Mouse (Mus musculus): Measurements from ENCODE around the gene Gm8994.
"Not testable (repeated sequence)": the region's sequence is repeated elsewhere in the genome, so short reads cannot be mapped to it uniquely, and the experiment has no call there.

Gene Gm8994

GRCm38 (mm10) chr6:136327239-136327638 lies at the start of gene Gm8994:
Gm8994 (plus strand) TSS chr6:136327539.
- not testable (repeated sequence) for DNase-seq (ENCODE audit: inconsistent ontology term)

- DNase-seq (ENCODE audit: inconsistent ontology term) = no peak
Observed at GRCm38 (mm10) chr6:136277685-136278084, 49.7 kb upstream of the Gm8994 start.

DNA sequence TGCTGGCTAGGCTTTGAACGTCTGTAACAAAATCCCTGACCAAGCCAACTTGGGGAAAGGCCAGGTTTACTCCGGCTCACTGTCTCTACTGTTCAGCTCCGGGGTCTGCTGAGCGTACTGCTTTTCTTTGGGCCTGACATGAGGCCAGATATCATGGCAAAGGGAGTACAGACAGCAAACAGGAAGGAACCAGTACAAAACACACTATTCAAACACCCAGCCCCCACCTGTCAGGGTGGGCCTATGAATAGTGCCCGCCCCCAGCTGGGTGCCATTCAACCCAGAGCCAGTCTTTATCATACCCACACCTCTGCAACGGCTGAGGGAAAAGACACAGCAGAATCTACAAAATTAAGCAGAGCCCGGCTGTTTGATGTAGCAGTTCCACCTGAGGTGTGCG lies 42.8 kb upstream of the Gm8994 start:
- DNase-seq (ENCODE audit: inconsistent ontology term) = no peak

GRCm38 (mm10) chr6:136286180-136286579 lies 41.2 kb upstream of the Gm8994 start:
- DNase-seq (ENCODE audit: inconsistent ontology term) = no peak

DNA sequence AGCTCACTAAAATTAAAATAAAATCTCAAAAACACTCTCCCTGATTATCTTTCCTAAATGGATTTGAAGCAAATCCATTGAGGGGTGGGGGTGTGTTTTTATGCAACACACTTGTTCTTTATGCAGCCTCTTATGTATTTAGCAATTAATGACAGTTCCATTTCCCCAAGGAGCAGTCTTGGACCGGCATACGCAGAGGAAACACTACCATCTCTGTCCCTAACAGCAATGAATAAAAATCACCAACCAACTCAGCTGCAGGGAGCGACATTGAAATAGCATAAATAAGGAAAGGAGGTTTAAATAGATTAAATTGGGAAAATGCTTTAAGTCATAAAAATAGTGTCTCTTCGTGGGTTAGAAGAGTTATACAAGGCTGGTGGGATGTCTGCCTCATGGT lies 40.8 kb upstream of the Gm8994 start:
- DNase-seq (ENCODE audit: inconsistent ontology term) = no peak

DNA sequence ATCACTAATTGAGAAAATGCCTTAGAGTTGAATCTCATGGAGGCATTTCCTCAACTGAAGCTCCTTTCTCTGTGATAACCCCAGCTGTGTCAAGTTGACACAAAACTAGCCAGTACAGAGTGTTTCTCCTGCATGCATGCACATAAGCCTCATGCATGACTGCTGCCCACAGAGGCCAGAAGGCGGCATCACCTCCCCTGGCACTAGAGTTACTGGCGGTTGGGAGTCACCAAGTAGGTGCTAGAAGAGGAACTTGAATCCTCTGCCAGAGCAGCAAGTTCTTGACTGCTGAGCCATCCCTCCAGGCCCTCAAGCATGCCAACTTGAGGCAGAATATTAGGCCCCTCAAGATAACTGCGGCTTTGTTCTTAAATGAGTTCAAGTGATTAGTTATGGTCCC lies 35.9 kb upstream of the Gm8994 start:
- DNase-seq (ENCODE audit: inconsistent ontology term) = no peak

- no peak for DNase-seq (ENCODE audit: inconsistent ontology term)
Observed at GRCm38 (mm10) chr6:136291951-136292714, 35.2 kb upstream of the Gm8994 start.

DNA sequence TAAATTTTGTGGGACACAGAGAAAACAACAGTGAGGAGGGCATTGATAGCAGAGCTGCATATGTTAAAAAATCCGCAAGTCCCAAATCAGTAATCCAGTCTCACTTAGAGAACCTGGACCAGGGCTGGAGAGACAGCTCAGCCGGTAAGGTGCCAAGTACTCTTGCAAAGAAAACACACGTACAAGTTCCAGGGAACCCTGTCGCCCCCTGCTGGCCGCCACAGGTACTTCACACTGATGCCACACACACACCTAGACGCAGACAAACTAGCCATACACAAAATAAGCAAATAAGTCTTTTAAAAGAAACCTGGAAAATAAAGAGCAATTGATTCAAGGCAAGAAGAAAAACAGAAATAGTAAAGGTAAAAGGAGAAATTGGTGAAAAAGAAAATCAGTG lies 33.6 kb upstream of the Gm8994 start:
- DNase-seq (ENCODE audit: inconsistent ontology term) = no peak

GRCm38 (mm10) chr6:136295821-136296220 lies 31.5 kb upstream of the Gm8994 start:
- peak; percentile 16 for DNase-seq (ENCODE audit: inconsistent ontology term)

DNA sequence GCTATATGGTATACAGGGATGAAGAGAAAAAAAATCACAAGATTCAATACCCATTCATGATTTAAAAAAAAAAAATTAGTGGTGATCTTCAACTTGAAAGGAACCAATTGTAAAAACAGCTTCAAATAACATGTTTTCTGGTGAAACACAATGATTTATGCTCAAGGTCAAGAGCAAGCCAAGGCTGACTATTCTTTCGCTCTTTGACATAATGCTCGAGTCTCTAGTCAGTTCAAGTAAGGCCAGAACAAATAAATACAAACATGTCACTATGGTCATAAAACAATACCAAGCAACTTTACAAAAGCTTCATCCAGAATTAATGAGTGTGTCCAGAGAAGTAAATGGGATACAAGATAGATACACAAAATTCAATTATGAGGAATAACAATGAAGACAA lies 31.1 kb upstream of the Gm8994 start:
- DNase-seq (ENCODE audit: inconsistent ontology term) = no peak

GRCm38 (mm10) chr6:136303514-136303913 lies 23.8 kb upstream of the Gm8994 start:
- DNase-seq (ENCODE audit: inconsistent ontology term) = no peak

- DNase-seq (ENCODE audit: inconsistent ontology term) = no peak
Observed at GRCm38 (mm10) chr6:136304369-136304988, 22.9 kb upstream of the Gm8994 start.

DNA sequence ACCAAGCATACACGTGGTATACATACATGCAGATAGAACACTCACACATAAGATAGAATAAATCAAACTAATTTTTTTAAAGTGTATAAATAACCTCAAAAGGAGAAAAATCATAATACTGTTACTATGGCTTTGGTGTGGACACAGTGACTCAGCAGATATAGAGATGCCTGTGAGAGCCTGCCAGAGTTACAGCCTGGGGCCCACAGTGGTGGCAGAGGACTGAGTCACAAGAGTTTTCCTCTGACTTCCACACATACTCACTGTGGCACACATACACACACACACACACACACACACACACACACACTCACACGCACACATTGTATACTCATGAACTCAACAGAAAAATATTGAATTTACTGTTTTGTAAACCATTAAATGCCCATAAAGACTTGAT lies 17.9 kb upstream of the Gm8994 start:
- no peak for DNase-seq (ENCODE audit: inconsistent ontology term)

DNA sequence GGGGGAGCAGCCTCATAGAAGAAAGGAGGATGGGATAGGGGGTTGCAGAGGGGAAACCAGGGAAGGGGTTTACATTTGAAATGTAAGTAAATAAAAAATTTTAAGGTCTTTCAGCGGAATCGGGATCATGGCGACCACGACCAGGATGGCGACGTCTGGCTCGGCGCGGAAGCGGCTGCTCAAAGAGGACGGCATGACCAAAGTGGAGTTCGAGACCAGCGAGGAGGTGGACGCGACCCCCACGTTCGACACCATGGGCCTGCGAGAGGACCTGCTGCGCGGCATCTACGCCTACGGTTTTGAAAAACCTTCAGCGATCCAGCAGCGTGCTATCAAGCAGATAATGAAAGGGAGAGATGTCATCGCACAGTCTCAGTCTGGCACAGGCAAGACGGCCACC lies 1.1 kb downstream of the Gm8994 start:
- DNase-seq (ENCODE audit: inconsistent ontology term) = not testable (repeated sequence)

GRCm38 (mm10) chr6:136340669-136341068 lies 13.3 kb downstream of the Gm8994 start:
- no peak for DNase-seq (ENCODE audit: inconsistent ontology term)

GRCm38 (mm10) chr6:136341093-136341492 lies 13.8 kb downstream of the Gm8994 start:
- no peak for DNase-seq (ENCODE audit: inconsistent ontology term)

GRCm38 (mm10) chr6:136343868-136344267 lies 16.5 kb downstream of the Gm8994 start:
- DNase-seq (ENCODE audit: inconsistent ontology term) = no peak

DNA sequence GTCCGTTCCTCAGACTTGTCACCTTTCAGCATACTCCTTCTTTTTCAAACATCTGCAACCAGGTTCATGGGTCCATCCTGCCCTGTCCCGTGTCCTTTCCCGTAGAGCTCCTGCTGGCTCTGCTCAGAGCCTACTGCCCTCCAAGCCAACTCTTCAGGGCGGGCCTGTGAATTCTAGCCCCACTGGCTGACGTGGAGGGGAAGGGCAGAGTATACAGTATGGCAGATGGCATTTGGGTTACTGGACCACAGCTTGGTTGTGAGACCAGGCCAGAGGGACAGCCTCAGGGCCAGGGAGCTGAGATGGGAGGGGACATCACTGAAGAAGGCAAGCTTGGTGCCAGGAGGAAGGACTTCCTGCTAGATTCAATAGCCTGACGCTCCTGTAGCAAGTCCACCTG lies 17.7 kb downstream of the Gm8994 start:
- no peak for DNase-seq (ENCODE audit: inconsistent ontology term)

GRCm38 (mm10) chr6:136345641-136346040 lies 18.3 kb downstream of the Gm8994 start:
- DNase-seq (ENCODE audit: inconsistent ontology term) = no peak

GRCm38 (mm10) chr6:136347053-136347452 lies 19.7 kb downstream of the Gm8994 start:
- DNase-seq (ENCODE audit: inconsistent ontology term) = no peak

DNA sequence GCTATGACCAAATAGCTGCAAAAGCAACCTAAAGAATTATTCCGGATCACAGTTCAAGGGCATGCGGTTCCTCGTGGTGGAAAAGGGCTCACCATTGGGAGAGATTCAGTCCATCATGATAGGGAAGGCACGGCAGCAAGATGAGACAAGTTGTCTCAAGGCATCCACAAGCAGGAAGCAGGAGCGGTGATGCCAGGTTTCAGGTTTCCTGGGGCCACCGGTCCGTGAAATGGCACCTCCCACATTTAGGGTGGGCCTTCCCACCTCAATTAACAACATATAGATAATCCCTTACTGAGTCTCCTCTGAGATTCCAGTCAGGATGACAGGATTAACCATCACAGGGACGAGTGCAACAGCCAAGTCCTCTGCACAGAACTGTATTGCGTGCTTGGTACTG lies 20.3 kb downstream of the Gm8994 start:
- no peak for DNase-seq (ENCODE audit: inconsistent ontology term)

DNA sequence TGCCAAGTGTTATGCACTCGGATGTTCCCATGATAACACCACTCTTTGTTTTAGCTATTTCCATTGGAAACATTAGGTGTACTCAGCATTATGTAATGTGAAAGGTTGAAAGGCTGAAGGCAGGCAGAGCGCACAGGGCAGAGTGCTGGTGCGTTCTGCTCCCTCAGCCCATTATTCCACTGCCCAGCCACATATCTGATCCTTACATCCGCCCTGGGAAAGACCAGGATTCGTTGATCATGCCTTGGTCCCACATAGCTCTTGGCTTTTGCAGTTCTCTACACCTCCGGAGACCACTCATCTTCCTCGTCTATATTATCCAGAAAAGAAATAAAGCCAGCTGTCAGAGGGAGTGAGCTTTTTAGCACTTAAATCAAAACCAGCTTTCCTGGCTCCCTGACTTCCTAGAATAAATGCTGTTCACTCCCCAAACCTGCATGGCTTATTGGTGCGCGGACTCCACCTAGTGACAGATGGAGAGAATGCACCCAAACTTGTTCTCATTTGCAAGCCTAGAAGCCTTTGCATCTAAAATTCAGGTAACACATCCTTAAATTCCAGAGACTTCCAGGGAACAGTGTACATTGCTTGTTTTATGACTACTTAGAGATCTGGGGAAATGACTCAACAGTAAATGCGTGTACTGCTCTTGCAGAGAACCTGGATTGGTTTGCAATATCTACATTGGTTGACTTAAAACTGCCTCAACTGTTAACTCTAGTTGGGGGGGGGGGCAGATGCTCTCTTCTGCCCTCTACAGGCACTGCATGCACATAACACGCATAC lies 26.3 kb downstream of the Gm8994 start:
- DNase-seq (ENCODE audit: inconsistent ontology term) = peak; percentile 59

DNA sequence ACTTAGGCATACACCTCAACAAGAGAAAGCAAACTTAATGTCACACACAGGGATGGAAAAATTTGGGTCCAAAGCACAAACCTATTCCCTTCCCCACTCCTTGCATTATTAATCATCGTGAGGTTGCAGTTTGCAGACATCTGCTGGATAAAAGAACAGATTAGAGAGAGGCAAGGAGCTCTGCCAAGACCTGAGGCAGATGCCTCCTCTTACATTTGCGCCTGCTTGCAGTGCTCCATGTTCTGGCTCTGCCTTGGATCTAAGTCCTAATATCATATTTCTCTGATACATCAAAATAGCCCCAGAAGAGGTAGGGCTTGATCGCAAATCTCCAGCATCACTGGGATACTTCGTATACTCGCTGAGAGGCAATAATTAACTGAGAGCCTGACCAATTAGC lies 31.1 kb downstream of the Gm8994 start:
- no peak for DNase-seq (ENCODE audit: inconsistent ontology term)

Data from Muller cell, postnatal 12 days (primary cell).